Mouse (Mus musculus): ENCODE measurements around the gene P2ry10. TPM values are rescaled to one million over a fixed set of nuclear protein-coding genes. Genes with fewer than 3 reads are reported as not detected.
A peak's percentile ranks its signal among the peaks of the same experiment; 100 is the strongest.

P2ry10 gene
- total and polyA plus RNA-seq, 3 experiments, result not detected

GRCm38 (mm10) chrX:107143930-107144329, 55.6 kb downstream of the P2ry10 start:
- Histone ChIP-seq H3K9me3 (replicated peaks; ENCODE audit: insufficient read depth, low read length) (no peaks in the 10 kb centered on the region), H3K36me3 (ENCODE audit: control insufficient read depth in 1 of 2, insufficient read depth in 2 of 2, low read length in 2 of 2) (no peaks in the 10 kb centered on the region), H3K9ac (ENCODE audit: control insufficient read depth, low read depth, low read length, poor library complexity, severe bottlenecking) (no peak overlapping the region), H3K4me1 (ENCODE audit: control insufficient read depth in 1 of 2, insufficient read depth in 2 of 2, low read length in 2 of 2) (no peaks in the 10 kb centered on the region), H3K4me3 (ENCODE audit: control insufficient read depth in 1 of 2, insufficient read depth in 1 of 2, low read depth in 2 of 2, low read length in 2 of 2) (no peak overlapping the region), H3K27ac (ENCODE audit: control insufficient read depth, low read depth, low read length) (no peak overlapping the region), H3K79me2 (ENCODE audit: control insufficient read depth, insufficient read depth, low read length, poor library complexity) (no peaks in the 10 kb centered on the region), H3K27me3 (ENCODE audit: control insufficient read depth in 1 of 2, insufficient read depth in 2 of 2, low read length in 2 of 2) (no peaks in the 10 kb centered on the region)
- DNase-seq (ENCODE audit: low read depth, low spot score), result peak; percentile 11
- TF ChIP-seq UBTF (IDR thresholded peaks at IDR 0.05; ENCODE audit: borderline replicate concordance, insufficient read depth, low read depth, low read length), result no peak
- no peak for TF ChIP-seq MEF2A (IDR thresholded peaks at IDR 0.05; ENCODE audit: extremely low read depth, insufficient replicate concordance, low read depth, low read length, poor library complexity, severe bottlenecking)
- no peak for TF ChIP-seq KAT2A (conservative IDR thresholded peaks at IDR 0.05; ENCODE audit: low read depth, low read length)
- no peak for TF ChIP-seq SIN3A (IDR thresholded peaks at IDR 0.05; ENCODE audit: low read length)
- no peak for TF ChIP-seq NRF1 (IDR thresholded peaks at IDR 0.05; ENCODE audit: insufficient read depth, low read depth, low read length, poor library complexity, severe bottlenecking)
- TF ChIP-seq JUND (IDR thresholded peaks at IDR 0.05; ENCODE audit: low read depth, low read length), result no peak
- TF ChIP-seq TAL1 (IDR thresholded peaks at IDR 0.05; ENCODE audit: low read length), result no peak
- no peak for TF ChIP-seq GABPA (IDR thresholded peaks at IDR 0.05; ENCODE audit: low read depth, low read length)
- TF ChIP-seq POLR2AphosphoS5 (IDR thresholded peaks at IDR 0.05; ENCODE audit: borderline replicate concordance, low read depth, low read length), result no peak
- no peak for TF ChIP-seq POLR2A (IDR thresholded peaks at IDR 0.05; ENCODE audit: control insufficient read depth in 1 of 2, insufficient read depth in 1 of 2, low read depth in 1 of 2, low read length in 2 of 2, poor library complexity in 1 of 2)

- H3K27ac ChIP-seq (ENCODE audit: control insufficient read depth, low read depth, low read length), result no peak within 1 kb of the TSS
- no peak within 1 kb of the TSS for H3K9ac ChIP-seq (ENCODE audit: control insufficient read depth, low read depth, low read length, poor library complexity, severe bottlenecking)
- H3K79me2 ChIP-seq (ENCODE audit: control insufficient read depth, insufficient read depth, low read length, poor library complexity), result no peaks in the 10 kb centered on the region
- no peaks in the 10 kb centered on the region for H3K9me3 ChIP-seq (replicated peaks; ENCODE audit: insufficient read depth, low read length)
- DNase-seq (ENCODE audit: low read depth, low spot score), result no peak
- H3K36me3 ChIP-seq (ENCODE audit: control insufficient read depth in 1 of 2, insufficient read depth in 2 of 2, low read length in 2 of 2), result no peaks in the 10 kb centered on the region
- H3K4me3 ChIP-seq (ENCODE audit: control insufficient read depth in 1 of 2, insufficient read depth in 1 of 2, low read depth in 2 of 2, low read length in 2 of 2), result no peak within 1 kb of the TSS
- TF ChIP-seq POLR2AphosphoS5 (IDR thresholded peaks at IDR 0.05; ENCODE audit: borderline replicate concordance, low read depth, low read length), result no peak
- TF ChIP-seq ZKSCAN1 (IDR thresholded peaks at IDR 0.05; ENCODE audit: low read depth, low read length), result no peak
- TF ChIP-seq E2F4 (IDR thresholded peaks at IDR 0.05; ENCODE audit: borderline replicate concordance, low read depth, low read length), result no peak
- no peak for TF ChIP-seq GABPA (IDR thresholded peaks at IDR 0.05; ENCODE audit: low read depth, low read length)
- no peak for TF ChIP-seq NELFE (IDR thresholded peaks at IDR 0.05; ENCODE audit: low read depth, low read length)
- TF ChIP-seq ZNF384 (IDR thresholded peaks at IDR 0.05; ENCODE audit: low read depth, low read length), result no peak
- no peak for TF ChIP-seq NRF1 (IDR thresholded peaks at IDR 0.05; ENCODE audit: insufficient read depth, low read depth, low read length, poor library complexity, severe bottlenecking)
- no peak for TF ChIP-seq USF1 (IDR thresholded peaks at IDR 0.05; ENCODE audit: low read depth, low read length)
- no peak for TF ChIP-seq RCOR1 (IDR thresholded peaks at IDR 0.05; ENCODE audit: low read depth, low read length)
- no peak for TF ChIP-seq TBP (IDR thresholded peaks at IDR 0.05; ENCODE audit: low read depth, low read length)
- no peaks in the 10 kb centered on the region for H3K4me1 ChIP-seq (ENCODE audit: control insufficient read depth in 1 of 2, insufficient read depth in 2 of 2, low read length in 2 of 2)
- H3K27me3 ChIP-seq (ENCODE audit: control insufficient read depth in 1 of 2, insufficient read depth in 2 of 2, low read length in 2 of 2), result no peaks in the 10 kb centered on the region
These were observed 60.4 kb downstream of the P2ry10 start, which contains the start of gene P2ry10b for GRCm38 (mm10) chrX:107148681-107149080. Gene P2ry10b, plus strand, starts transcription at chrX:107148927.

Measured in MEL (cell line).